Mouse (Mus musculus) heart, postnatal 0 days (tissue): ENCODE data around the gene Gm44790. TPM values are rescaled to one million over a fixed set of nuclear protein-coding genes. Genes with fewer than 3 reads are reported as not detected.

Experiments used
- ATAC-seq: fragments of 200-750 bp; cut with Nextera tagmentation; 2 replicates; pipeline ENCODE4 v1.8.0; 2017; ENCODE audit warnings: low read depth, moderate number of reproducible peaks, moderate library complexity; ENCODE audit not compliant: insufficient read depth
- DNase-seq: peaks from one replicate; pipeline ENCODE4 v3.0.0-alpha.2; 2016; ENCODE audit warnings: low spot score
- H3K27ac ChIP-seq: fragments of 300-500 bp; sonication (generic); 2 replicates; pipeline ENCODE4 v1.5.1; 2014; ENCODE audit warnings: low read depth, mild to moderate bottlenecking
- H3K27me3 ChIP-seq: fragments of 300-500 bp; sonication (generic); 2 replicates; pipeline ENCODE4 v1.6.1; 2014; ENCODE audit warnings: low read length, mixed read lengths; ENCODE audit not compliant: control insufficient read depth, insufficient read depth
- H3K36me3 ChIP-seq: fragments of 300-500 bp; sonication (generic); replicated peaks from 2 replicates; pipeline ENCODE4 v1.6.1; 2014; ENCODE audit warnings: low read length, mixed read lengths; ENCODE audit not compliant: control insufficient read depth, insufficient read depth
- H3K4me1 ChIP-seq: fragments of 300-500 bp; sonication (generic); 2 replicates; pipeline ENCODE4 v1.6.1; 2014; ENCODE audit warnings: antibody characterized with exemption; ENCODE audit not compliant: control insufficient read depth, insufficient read depth
- H3K4me2 ChIP-seq: fragments of 300-500 bp; sonication (generic); 2 replicates; pipeline ENCODE4 v1.6.1; 2014; ENCODE audit warnings: low read depth, mild to moderate bottlenecking, low read length, moderate library complexity
- H3K4me3 ChIP-seq: fragments of 300-500 bp; sonication (generic); 2 replicates; pipeline ENCODE4 v1.5.1; 2014; ENCODE audit warnings: low read depth, low read length
- H3K9ac ChIP-seq: fragments of 300-500 bp; sonication (generic); replicated peaks from 2 replicates; pipeline ENCODE4 v1.6.1; 2014; ENCODE audit warnings: low read depth, low read length, mixed read lengths
- H3K9me3 ChIP-seq: fragments of 300-500 bp; sonication (generic); replicated peaks from 2 replicates; pipeline ENCODE4 v1.6.1; 2016; ENCODE audit warnings: low read length; ENCODE audit not compliant: control insufficient read depth
- CTCF ChIP-seq: IDR thresholded peaks from 2 replicates; pipeline ENCODE4 v1.5.1; 2016; ENCODE audit warnings: antibody characterized with exemption, control low read depth, low read depth
- EP300 ChIP-seq: IDR thresholded peaks from 2 replicates; pipeline ENCODE4 v1.6.1; 2016; ENCODE audit warnings: antibody characterized with exemption, low read depth
- WGBS: fragments of 180-500 bp; shearing (Covaris S2); extraction: QIAGEN DNeasy Blood & Tissue Kit; methylation state at CpG from one replicate; pipeline ENCODE4 v1.1.7; 2014; 5-methylcytosine and 5-hydroxymethylcytosine counted together
- polyA plus RNA-seq: library from polyadenylated mRNA; unstranded; fragments of >200 nt; fragmentation: Nextera tagmentation; extraction: Ambion mirVana; gene quantifications from 2 replicates; pipeline ENCODE4 v1.2.1, GENCODE M21; 2015
- total RNA-seq: library from RNA; depleted of rRNA; stranded (reverse); fragments of >200 nt; gene quantifications from 2 replicates; pipeline ENCODE4 v1.2.3, GENCODE M21; 2014; ENCODE audit warnings: low replicate concordance

The Gm44790 gene
- total and polyA plus RNA-seq, 2 experiments from 2014 or later = not detected

GRCm38 (mm10) chr6:86439119-86439496 is 12.7 kb downstream of the Gm44790 start:
- ATAC-seq (no peak), DNase-seq (no peak)
- peaks cover 28% of the 10 kb centered on the region for H3K36me3 ChIP-seq
- 2% methylated on average over 13 of the region's 13 CpGs for WGBS
- peak overlapping the region; percentile 75 for H3K9ac ChIP-seq
- H3K4me2 ChIP-seq = peak overlapping the region; percentile 93
- no peak for TF ChIP-seq CTCF
- TF ChIP-seq EP300 = no peak
- peak overlapping the region; percentile 74 for H3K4me3 ChIP-seq
- H3K9me3 ChIP-seq = no peaks in the 10 kb centered on the region
- H3K27ac ChIP-seq = peak overlapping the region; percentile 95
- H3K27me3 ChIP-seq = no peaks in the 10 kb centered on the region
- peaks cover 2% of the 10 kb centered on the region; the same call in 1 of the 2 replicates for H3K4me1 ChIP-seq

GRCm38 (mm10) chr6:86439531-86439930 is 13.1 kb downstream of the Gm44790 start:
- Histone ChIP-seq H3K4me3 (peak overlapping the region; percentile 74; the same call in 1 of the 2 replicates), H3K27ac (no peak overlapping the region; the same call in 1 of the 2 replicates), H3K4me1 (peaks cover 2% of the 10 kb centered on the region; the same call in 1 of the 2 replicates), H3K9ac (peak overlapping the region; percentile 75), H3K36me3 (peaks cover 28% of the 10 kb centered on the region), H3K4me2 (peak overlapping the region; percentile 93), H3K27me3 (no peaks in the 10 kb centered on the region), H3K9me3 (no peaks in the 10 kb centered on the region)
- DNase-seq (no peak), ATAC-seq (no peak)
- 90% methylated on average over 1 of the region's 1 CpGs for WGBS
- no peak for TF ChIP-seq EP300
- TF ChIP-seq CTCF = no peak

- ATAC-seq = no peak
These were observed 15.1 kb downstream of the Gm44790 start for GRCm38 (mm10) chr6:86441571-86441970.

GRCm38 (mm10) chr6:86445551-86445950 is 19.1 kb downstream of the Gm44790 start:
- DNase-seq (no peak), ATAC-seq (no peak)
- no peak overlapping the region for H3K4me2 ChIP-seq
- H3K27me3 ChIP-seq = no peaks in the 10 kb centered on the region
- H3K36me3 ChIP-seq = peaks cover 52% of the 10 kb centered on the region
- H3K9ac ChIP-seq = no peak overlapping the region
- H3K9me3 ChIP-seq = no peaks in the 10 kb centered on the region
- no peak overlapping the region for H3K27ac ChIP-seq
- no peak for TF ChIP-seq EP300
- TF ChIP-seq CTCF = no peak
- no peaks in the 10 kb centered on the region for H3K4me1 ChIP-seq
- 86% methylated on average over 18 of the region's 18 CpGs for WGBS
- H3K4me3 ChIP-seq = no peak overlapping the region

More at GRCm38 (mm10) chr6:86441571-86441970, 15.1 kb downstream of the Gm44790 start:
- Histone ChIP-seq H3K27ac (no peak overlapping the region), H3K9ac (no peak overlapping the region), H3K9me3 (no peaks in the 10 kb centered on the region), H3K4me2 (no peak overlapping the region), H3K27me3 (no peaks in the 10 kb centered on the region), H3K4me1 (peaks cover 2% of the 10 kb centered on the region; the same call in 1 of the 2 replicates), H3K36me3 (peaks cover 27% of the 10 kb centered on the region), H3K4me3 (no peak overlapping the region)
- WGBS = 92% methylated on average over 10 of the region's 10 CpGs
- DNase-seq = no peak
- TF ChIP-seq EP300 (no peak), CTCF (no peak)

- no peaks in the 10 kb centered on the region for H3K27me3 ChIP-seq
- peaks cover 60% of the 10 kb centered on the region for H3K36me3 ChIP-seq
- H3K4me2 ChIP-seq = no peak overlapping the region
- ATAC-seq (no peak), DNase-seq (no peak)
- 82% methylated on average over 1 of the region's 1 CpGs for WGBS
- TF ChIP-seq CTCF = no peak
- TF ChIP-seq EP300 = no peak
- no peak overlapping the region for H3K9ac ChIP-seq
- no peak overlapping the region for H3K4me3 ChIP-seq
- H3K27ac ChIP-seq = no peak overlapping the region
- H3K9me3 ChIP-seq = no peaks in the 10 kb centered on the region
- no peaks in the 10 kb centered on the region for H3K4me1 ChIP-seq
These were observed 20.6 kb downstream of the Gm44790 start for GRCm38 (mm10) chr6:86446927-86447568.

GRCm38 (mm10) chr6:86456727-86457126 is 30.3 kb downstream of the Gm44790 start:
- WGBS = 86% methylated on average over 3 of the region's 3 CpGs
- Histone ChIP-seq H3K36me3 (peaks cover 69% of the 10 kb centered on the region), H3K9ac (no peak overlapping the region), H3K27me3 (no peaks in the 10 kb centered on the region), H3K27ac (no peak overlapping the region), H3K4me1 (no peaks in the 10 kb centered on the region), H3K9me3 (no peaks in the 10 kb centered on the region), H3K4me2 (no peak overlapping the region), H3K4me3 (no peak overlapping the region)
- ATAC-seq (no peak), DNase-seq (no peak)
- TF ChIP-seq EP300 (no peak), CTCF (no peak)
